Mouse (Mus musculus) megakaryocyte, embryonic 14.5 days (primary cell): ENCODE measurements around the gene Egln3.

Source experiments
- FLI1 ChIP-seq: IDR thresholded peaks from 2 replicates; pipeline ENCODE4 v1.6.1; 2012; ENCODE audit warnings: low read length, inconsistent platforms, mixed read lengths
- GATA1 ChIP-seq: IDR thresholded peaks from 3 replicates; pipeline ENCODE4 v1.6.1; 2012; ENCODE audit warnings: mixed read lengths, low read length, inconsistent platforms, borderline replicate concordance

DNA sequence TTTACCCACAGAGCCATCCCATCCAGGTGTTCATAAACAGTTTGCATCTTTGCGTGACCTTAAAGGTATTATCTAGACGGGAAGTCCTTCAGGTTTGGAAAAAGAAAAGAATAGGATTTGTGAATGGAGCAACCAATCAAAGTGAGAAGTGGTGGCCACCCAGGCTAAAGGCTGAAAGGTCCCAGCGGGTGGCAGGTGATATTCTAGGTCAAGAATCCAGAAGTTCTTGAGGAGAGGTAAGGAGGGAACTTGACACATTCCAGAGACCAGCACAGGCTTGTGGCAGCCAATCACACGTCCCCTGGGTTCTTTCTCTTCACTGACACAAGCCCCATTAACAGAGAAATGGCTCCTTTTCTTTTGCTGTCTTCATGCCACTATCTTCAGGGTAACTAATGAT lies 21.9 kb upstream of the Egln3 start:
- TF ChIP-seq GATA1 = no peak
- no peak for TF ChIP-seq FLI1
